Comparison of ENCODE assay signal across 8 mouse cellular contexts in the genomic region with DNA sequence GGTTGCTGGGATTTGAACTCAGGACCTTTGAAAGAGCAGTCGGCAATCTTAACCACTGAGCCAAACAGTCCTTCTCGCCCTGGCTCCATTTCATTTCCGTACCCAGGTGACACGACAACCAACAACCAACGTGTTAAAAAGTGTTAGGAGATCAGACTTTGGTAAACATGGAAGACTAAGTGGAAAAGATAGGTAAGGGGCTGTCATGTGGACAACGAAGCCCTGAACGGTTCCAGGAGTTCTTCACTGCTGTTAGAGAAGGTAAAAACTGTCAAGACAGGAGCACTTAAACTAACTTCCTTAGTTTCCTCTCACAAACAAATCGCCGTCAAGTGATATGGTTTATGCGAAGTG. TPM values are rescaled to one million over a fixed set of nuclear protein-coding genes. Genes with fewer than 3 reads are reported as not detected.
A peak's percentile ranks its signal among the peaks of the same experiment; 100 is the strongest.
DNase-seq lines count a peak whose midpoint lies in the region; ATAC-seq and TF ChIP-seq lines count a peak whose summit lies in the region.

No protein-coding gene starts in this region.

- TF ChIP-seq EP300 in liver, embryonic 14.5 days (IDR thresholded peaks at IDR 0.05; ENCODE audit: low read depth) = no peak

- H3K9ac ChIP-seq in liver, embryonic 14.5 days (replicated peaks) = peak overlapping the region; percentile 89

- peak overlapping the region; percentile 94 for H3K27ac ChIP-seq in heart, embryonic 10.5 days
- peak overlapping the region; percentile 73 for H3K27ac ChIP-seq in liver, embryonic 14.5 days

- peak overlapping the region; percentile 87 for H3K4me2 ChIP-seq in liver, embryonic 14.5 days (ENCODE audit: low read depth)

- H3K4me3 ChIP-seq in heart, embryonic 10.5 days = peak overlapping the region; percentile 91
- H3K4me3 ChIP-seq in liver, embryonic 14.5 days (ENCODE audit: insufficient read depth in 1 of 2, low read depth in 2 of 2, low read length in 2 of 2) = peak overlapping the region; percentile 79 to 91

- ATAC-seq in liver, embryonic 14.5 days (ENCODE audit: insufficient read depth) = no peak

- TF ChIP-seq CTCF in liver, embryonic 14.5 days (IDR thresholded peaks at IDR 0.05; ENCODE audit: low read depth) = no peak

- no peaks in the 10 kb centered on the region for H3K36me3 ChIP-seq in heart, embryonic 10.5 days
- H3K36me3 ChIP-seq in liver, embryonic 14.5 days (replicated peaks; ENCODE audit: control insufficient read depth, insufficient read depth, low read depth) = no peaks in the 10 kb centered on the region

- H3K4me1 ChIP-seq in heart, embryonic 10.5 days = peaks cover 7% of the 10 kb centered on the region
- H3K4me1 ChIP-seq in liver, embryonic 14.5 days (replicated peaks; ENCODE audit: control insufficient read depth in 2 of 2, insufficient read depth in 2 of 2, low read length in 1 of 2) = peaks cover 9 to 12% of the 10 kb centered on the region in 2 experiments

- H3K9me3 ChIP-seq in heart, embryonic 10.5 days = no peaks in the 10 kb centered on the region
- H3K9me3 ChIP-seq in liver, embryonic 14.5 days (ENCODE audit: control insufficient read depth, low read length) = no peaks in the 10 kb centered on the region

- no peak for DNase-seq in heart, embryonic 10.5 days (ENCODE audit: low spot score)
- DNase-seq in heart, postnatal 10 days = no peak
- DNase-seq in thymus, postnatal 14 days = peak; percentile 4
- DNase-seq in thymus, postnatal 10 days (ENCODE audit: low spot score in 2 of 2) = no peak
- DNase-seq in liver, embryonic 14.5 days (ENCODE audit: low read depth in 3 of 3, low spot score in 3 of 3) = no peak
- DNase-seq in embryo, embryonic 9.5 days (ENCODE audit: extremely low spot score) = no peak
- DNase-seq in layer of hippocampus, adult 18-20 months (ENCODE audit: low spot score in 2 of 2) = no peak
- no peak for DNase-seq in right cerebral cortex, postnatal 10 days (ENCODE audit: low spot score in 2 of 2)

- no peaks in the 10 kb centered on the region for H3K27me3 ChIP-seq in heart, embryonic 10.5 days (ENCODE audit: insufficient read depth, poor library complexity, severe bottlenecking)
- no peaks in the 10 kb centered on the region for H3K27me3 ChIP-seq in liver, embryonic 14.5 days (ENCODE audit: control insufficient read depth, insufficient read depth, low read length)

- WGBS in heart, embryonic 10.5 days = 26% methylated on average over 10 of the region's 10 CpGs
- 25% methylated on average over 10 of the region's 10 CpGs for WGBS in liver, embryonic 14.5 days (ENCODE audit: insufficient replicate concordance)

- intact Hi-C loops in heart, postnatal 10 days (cut with DNase I) = loop anchor here (1.0 to 5.0 kb wide), 2 partner anchors 17 to 81 kb away; a partner anchor contains a TSS

RNA-seq across cellular contexts. Expression of a gene that starts 0.3 kb away (rescaled TPM):
- polyA plus RNA-seq in heart, embryonic 10.5 days (2016; fragmentation: Nextera tagmentation; extraction: Ambion mirVana) = 1.6 and 2.1 TPM in 2 replicates
- total RNA-seq in heart, postnatal 10 days (2021) = 1 to 10 TPM; 6.8 to 6.9 TPM
- 1.4 and 1.9 TPM in 2 replicates for polyA plus RNA-seq in liver, embryonic 14.5 days (2012; rRNA removed)
- 1.5 and 2.0 TPM in 2 replicates for polyA plus RNA-seq in liver, embryonic 14.5 days (2014; fragmentation: Nextera tagmentation; extraction: Ambion mirVana)
- 10 to 100 TPM; 11.0 to 11.7 TPM for total RNA-seq in layer of hippocampus, adult 18-20 months (2021)

RNA-seq across cellular contexts. Expression of a gene that starts 17.0 kb away (rescaled TPM):
- polyA plus RNA-seq in heart, embryonic 10.5 days (2016; fragmentation: Nextera tagmentation; extraction: Ambion mirVana) = 6.8 and 7.8 TPM in 2 replicates
- 1 to 10 TPM; 8.0 to 8.9 TPM for total RNA-seq in heart, postnatal 10 days (2021)
- 3.3 and 5.1 TPM in 2 replicates for polyA plus RNA-seq in liver, embryonic 14.5 days (2012; rRNA removed)
- polyA plus RNA-seq in liver, embryonic 14.5 days (2014; fragmentation: Nextera tagmentation; extraction: Ambion mirVana) = 3.5 and 4.0 TPM in 2 replicates
- 10 to 100 TPM; 14.3 to 14.6 TPM for total RNA-seq in layer of hippocampus, adult 18-20 months (2021)
